Mouse (Mus musculus): ENCODE measurements around the gene Zfp69. TPM values are rescaled to one million over a fixed set of nuclear protein-coding genes. Genes with fewer than 3 reads are reported as not detected.
A peak's percentile ranks its signal among the peaks of the same experiment; 100 is the strongest.

Gene Zfp69
- 1 to 10 TPM in 1 of 2 experiments, under 1 TPM in 1; 0.82 to 1.1 TPM for total RNA-seq (2021)
- 1.0 and 1.3 TPM in 2 replicates for polyA plus RNA-seq (2012; rRNA removed)
- long read RNA-seq, partial matches to known transcripts: 0 of 1 reads
- long read RNA-seq, other reads (novel, unspliced or antisense): 1 of 1 reads

- H3K27me3 ChIP-seq (ENCODE audit: control insufficient read depth, insufficient read depth, low read length): no peaks in the 10 kb centered on the region
Observed at GRCm38 (mm10) chr4:120951428-120951973, at the start of gene Zfp69. Zfp69 (minus strand) TSS chr4:120951699.

GRCm38 (mm10) chr4:121001042-121001441 is 49.5 kb upstream of the Zfp69 start:
- TF ChIP-seq CTCF (IDR thresholded peaks at IDR 0.05) (peak; percentile 22; the same call in 1 of the 2 replicates), POLR2A (IDR thresholded peaks at IDR 0.05; ENCODE audit: insufficient read depth, low read depth, low read length) (no peak), EP300 (IDR thresholded peaks at IDR 0.05; ENCODE audit: insufficient read depth, low read depth, low read length) (no peak)
- Histone ChIP-seq H3K36me3 (ENCODE audit: control insufficient read depth, insufficient read depth, low read length) (peaks cover 22% of the 10 kb centered on the region), H3K9ac (ENCODE audit: low read depth, low read length) (no peak overlapping the region), H3K27ac (no peak overlapping the region), H3K27me3 (ENCODE audit: control insufficient read depth, insufficient read depth, low read length) (no peaks in the 10 kb centered on the region), H3K79me2 (replicated peaks; ENCODE audit: control insufficient read depth, insufficient read depth, low read length) (peaks cover 4% of the 10 kb centered on the region), H3K4me3 (no peak overlapping the region), H3K4me1 (ENCODE audit: control insufficient read depth, insufficient read depth, low read length) (peaks cover 19% of the 10 kb centered on the region)
- intact Hi-C loops (cut with DNase I): no loop called here
- DNase-seq: no peak
- WGBS: 89% methylated on average over 2 of the region's 2 CpGs

More at GRCm38 (mm10) chr4:120951428-120951973, at the start of gene Zfp69:
- intact Hi-C loops (cut with DNase I): loop anchor here (1.0 kb wide), 1 partner anchor 26 kb away; the partner anchor contains the start of gene Exo5
- TF ChIP-seq EP300 (IDR thresholded peaks at IDR 0.05; ENCODE audit: insufficient read depth, low read depth, low read length) (0 out of 2 replicates have a peak, but pooled peaks have one; percentile 51), POLR2A (IDR thresholded peaks at IDR 0.05; ENCODE audit: insufficient read depth, low read depth, low read length) (peak; percentile 93), CTCF (IDR thresholded peaks at IDR 0.05) (no peak)
- no peaks in the 10 kb centered on the region; the same call in 1 of the 2 replicates for H3K79me2 ChIP-seq (replicated peaks; ENCODE audit: control insufficient read depth, insufficient read depth, low read length)
- no peaks in the 10 kb centered on the region; the same call in 1 of the 2 replicates for H3K36me3 ChIP-seq (ENCODE audit: control insufficient read depth, insufficient read depth, low read length)
- peak within 1 kb of the TSS; percentile 89 for H3K9ac ChIP-seq (ENCODE audit: low read depth, low read length)
- H3K4me1 ChIP-seq (ENCODE audit: control insufficient read depth, insufficient read depth, low read length): peaks cover 1% of the 10 kb centered on the region
- H3K27ac ChIP-seq: peak within 1 kb of the TSS; percentile 92
- peak within 1 kb of the TSS; percentile 82 for H3K4me3 ChIP-seq
- DNase-seq: peak; percentile 93 to 94
- under 1% methylated on average over 60 of the region's 60 CpGs for WGBS

GRCm38 (mm10) chr4:120995911-120996310 is 44.4 kb upstream of the Zfp69 start:
- Histone ChIP-seq H3K27me3 (ENCODE audit: control insufficient read depth, insufficient read depth, low read length) (no peaks in the 10 kb centered on the region), H3K27ac (no peak overlapping the region), H3K36me3 (ENCODE audit: control insufficient read depth, insufficient read depth, low read length) (peaks cover 6% of the 10 kb centered on the region), H3K4me3 (no peak overlapping the region), H3K79me2 (replicated peaks; ENCODE audit: control insufficient read depth, insufficient read depth, low read length) (peaks cover 4% of the 10 kb centered on the region), H3K9ac (ENCODE audit: low read depth, low read length) (no peak overlapping the region), H3K4me1 (ENCODE audit: control insufficient read depth, insufficient read depth, low read length) (peaks cover 10% of the 10 kb centered on the region)
- WGBS: 39% methylated on average over 1 of the region's 1 CpGs
- intact Hi-C loops (cut with DNase I): no loop called here
- TF ChIP-seq EP300 (IDR thresholded peaks at IDR 0.05; ENCODE audit: insufficient read depth, low read depth, low read length) (no peak), CTCF (IDR thresholded peaks at IDR 0.05) (no peak), POLR2A (IDR thresholded peaks at IDR 0.05; ENCODE audit: insufficient read depth, low read depth, low read length) (no peak)
- DNase-seq: no peak

- WGBS: 73% methylated on average over 1 of the region's 1 CpGs
- TF ChIP-seq CTCF (IDR thresholded peaks at IDR 0.05): no peak
- TF ChIP-seq EP300 (IDR thresholded peaks at IDR 0.05; ENCODE audit: insufficient read depth, low read depth, low read length): no peak
- no peak for TF ChIP-seq POLR2A (IDR thresholded peaks at IDR 0.05; ENCODE audit: insufficient read depth, low read depth, low read length)
- no peaks in the 10 kb centered on the region for H3K27me3 ChIP-seq (ENCODE audit: control insufficient read depth, insufficient read depth, low read length)
- H3K4me3 ChIP-seq: no peak overlapping the region
- H3K79me2 ChIP-seq (replicated peaks; ENCODE audit: control insufficient read depth, insufficient read depth, low read length): peaks cover 6% of the 10 kb centered on the region
- H3K36me3 ChIP-seq (ENCODE audit: control insufficient read depth, insufficient read depth, low read length): no peaks in the 10 kb centered on the region; the same call in 1 of the 2 replicates
- no peak overlapping the region for H3K27ac ChIP-seq
- H3K9ac ChIP-seq (ENCODE audit: low read depth, low read length): no peak overlapping the region
- intact Hi-C loops (cut with DNase I): no loop called here
- DNase-seq: no peak
- peaks cover 6% of the 10 kb centered on the region for H3K4me1 ChIP-seq (ENCODE audit: control insufficient read depth, insufficient read depth, low read length)
Observed at GRCm38 (mm10) chr4:120993025-120993424, 41.5 kb upstream of the Zfp69 start.

- Histone ChIP-seq H3K27ac (no peak overlapping the region), H3K4me1 (ENCODE audit: control insufficient read depth, insufficient read depth, low read length) (peaks cover 6% of the 10 kb centered on the region), H3K79me2 (replicated peaks; ENCODE audit: control insufficient read depth, insufficient read depth, low read length) (peaks cover 4% of the 10 kb centered on the region; the same call in 1 of the 2 replicates), H3K4me3 (no peak overlapping the region), H3K36me3 (ENCODE audit: control insufficient read depth, insufficient read depth, low read length) (no peaks in the 10 kb centered on the region; the same call in 1 of the 2 replicates), H3K27me3 (ENCODE audit: control insufficient read depth, insufficient read depth, low read length) (no peaks in the 10 kb centered on the region), H3K9ac (ENCODE audit: low read depth, low read length) (no peak overlapping the region)
- WGBS: 81% methylated on average over 2 of the region's 2 CpGs
- TF ChIP-seq POLR2A (IDR thresholded peaks at IDR 0.05; ENCODE audit: insufficient read depth, low read depth, low read length) (no peak), CTCF (IDR thresholded peaks at IDR 0.05) (no peak), EP300 (IDR thresholded peaks at IDR 0.05; ENCODE audit: insufficient read depth, low read depth, low read length) (no peak)
- DNase-seq: no peak
- intact Hi-C loops (cut with DNase I): no loop called here
Observed at GRCm38 (mm10) chr4:120992284-120992683, 40.8 kb upstream of the Zfp69 start.

- peaks cover 4% of the 10 kb centered on the region; the same call in 1 of the 2 replicates for H3K79me2 ChIP-seq (replicated peaks; ENCODE audit: control insufficient read depth, insufficient read depth, low read length)
- no peaks in the 10 kb centered on the region for H3K27me3 ChIP-seq (ENCODE audit: control insufficient read depth, insufficient read depth, low read length)
- intact Hi-C loops (cut with DNase I): loop anchor here (2.0 kb wide), 2 partner anchors 43 to 245 kb away; no protein-coding TSS in a partner anchor
- H3K4me3 ChIP-seq: no peak overlapping the region
- no peak overlapping the region for H3K27ac ChIP-seq
- DNase-seq: no peak
- WGBS: 76% methylated on average over 4 of the region's 4 CpGs
- H3K36me3 ChIP-seq (ENCODE audit: control insufficient read depth, insufficient read depth, low read length): no peaks in the 10 kb centered on the region; the same call in 1 of the 2 replicates
- H3K9ac ChIP-seq (ENCODE audit: low read depth, low read length): no peak overlapping the region
- TF ChIP-seq CTCF (IDR thresholded peaks at IDR 0.05) (no peak), POLR2A (IDR thresholded peaks at IDR 0.05; ENCODE audit: insufficient read depth, low read depth, low read length) (no peak), EP300 (IDR thresholded peaks at IDR 0.05; ENCODE audit: insufficient read depth, low read depth, low read length) (no peak)
- H3K4me1 ChIP-seq (ENCODE audit: control insufficient read depth, insufficient read depth, low read length): peaks cover 4% of the 10 kb centered on the region
Observed at GRCm38 (mm10) chr4:120987319-120987718, 35.8 kb upstream of the Zfp69 start.

Measured in heart, adult 2 months (tissue).